Mouse (Mus musculus) ES-E14 (cell line): ENCODE data around the gene Il17f. TPM values are rescaled to one million over a fixed set of nuclear protein-coding genes. Genes with fewer than 3 reads are reported as not detected.

Source experiments
- DNase-seq: peaks from one replicate; pipeline ENCODE4 v3.0.0-alpha.2; 2013; ENCODE audit warnings: low read depth, low spot score
- H3K27ac ChIP-seq: 2 replicates; pipeline ENCODE4 v1.5.1; 2012; ENCODE audit warnings: low read depth, mild to moderate bottlenecking, low read length, moderate library complexity, mixed read lengths; ENCODE audit not compliant: poor library complexity, insufficient read depth, severe bottlenecking
- H3K36me3 ChIP-seq: 2 replicates; pipeline ENCODE4 v1.6.1; 2012; ENCODE audit warnings: mild to moderate bottlenecking, low read length, moderate library complexity, mixed read lengths; ENCODE audit not compliant: control insufficient read depth, poor library complexity, insufficient read depth, severe bottlenecking
- H3K4me1 ChIP-seq, 2 experiments: fragments of 150-350 bp in 1 of 2; sonication (generic) in 1 of 2; 2 replicates each; pipeline ENCODE4 v1.6.1; 2012; ENCODE audit warnings: low read length in 2 of 2, mild to moderate bottlenecking in 1 of 2, mixed read lengths in 1 of 2; ENCODE audit not compliant: control insufficient read depth in 2 of 2, insufficient read depth in 2 of 2, poor library complexity in 1 of 2
- H3K4me3 ChIP-seq, 2 experiments: fragments of 150-350 bp in 1 of 2; sonication (generic) in 1 of 2; 2 replicates each; pipeline ENCODE4 v1.5.1; 2012; ENCODE audit warnings: low read length in 2 of 2, low read depth in 1 of 2, mild to moderate bottlenecking in 1 of 2, mixed read lengths in 1 of 2; ENCODE audit not compliant: insufficient read depth in 1 of 2, poor library complexity in 1 of 2, severe bottlenecking in 1 of 2
- H3K9ac ChIP-seq: 2 replicates; pipeline ENCODE4 v1.6.1; 2012; ENCODE audit warnings: low read depth, mild to moderate bottlenecking, low read length, mixed read lengths; ENCODE audit not compliant: poor library complexity, insufficient read depth, severe bottlenecking
- H3K9me3 ChIP-seq: fragments of 150-350 bp; sonication (generic); 2 replicates; pipeline ENCODE4 v1.6.1; 2012; ENCODE audit warnings: low read depth, mild to moderate bottlenecking, low read length; ENCODE audit not compliant: control insufficient read depth, insufficient read depth
- CHD2 ChIP-seq: IDR thresholded peaks from 2 replicates; pipeline ENCODE4 v1.6.1; 2014; ENCODE audit warnings: mild to moderate bottlenecking, low read depth, low read length, inconsistent platforms
- HCFC1 ChIP-seq: IDR thresholded peaks from 2 replicates; pipeline ENCODE4 v1.6.1; 2012; ENCODE audit warnings: low read length, inconsistent platforms, borderline replicate concordance; ENCODE audit not compliant: insufficient read depth
- MAFK ChIP-seq: IDR thresholded peaks from 2 replicates; pipeline ENCODE4 v1.6.1; 2014; ENCODE audit warnings: mild to moderate bottlenecking, low read depth, low read length, inconsistent platforms; ENCODE audit not compliant: insufficient read depth
- ZC3H11A ChIP-seq: IDR thresholded peaks from 2 replicates; pipeline ENCODE4 v1.6.1; 2012; ENCODE audit warnings: low read depth, mild to moderate bottlenecking, inconsistent platforms, low read length, borderline replicate concordance
- ZNF384 ChIP-seq: IDR thresholded peaks from 2 replicates; pipeline ENCODE4 v1.6.1; 2012; ENCODE audit warnings: low read depth, low read length, inconsistent platforms
- in situ Hi-C, 2 experiments: fragments of 600-800 bp; cut with MboI; formaldehyde crosslinking; loops; one replicate each; pipeline ENCODE4 v1.15.1; 2025; ENCODE audit warnings: low sequenced_read_pairs in 2 of 2, inconsistent platforms in 1 of 2; ENCODE audit not compliant: unreplicated experiment in 2 of 2
- total RNA-seq: library from RNA; depleted of rRNA; stranded (reverse); fragments of 300-350 nt; gene quantifications from 2 replicates; pipeline ENCODE4 v1.2.3, GENCODE M21; 2012; rRNA removed

Gene Il17f
- total RNA-seq, 1 experiment: 0.58 TPM

- no peak for TF ChIP-seq CHD2
- TF ChIP-seq ZNF384: no peak
- no peak for TF ChIP-seq MAFK
- no peak for TF ChIP-seq HCFC1
- no peak for TF ChIP-seq ZC3H11A
- Histone ChIP-seq H3K9me3 (no peaks in the 10 kb centered on the region), H3K4me3 (no peak overlapping the region), H3K27ac (no peak overlapping the region), H3K4me1 (peaks cover 0 to 1% of the 10 kb centered on the region in 2 experiments; a peak in 1 of 4 replicates), H3K9ac (no peak overlapping the region), H3K36me3 (no peaks in the 10 kb centered on the region)
- DNase-seq: no peak
- in situ Hi-C loops: no loop called here
These were observed 36.0 kb downstream of the Il17f start for GRCm38 (mm10) chr1:20754439-20754838.

GRCm38 (mm10) chr1:20740496-20740998, 49.9 kb downstream of the Il17f start:
- Histone ChIP-seq H3K9me3 (no peaks in the 10 kb centered on the region), H3K27ac (no peak overlapping the region), H3K9ac (no peak overlapping the region), H3K4me1 (no peaks in the 10 kb centered on the region), H3K36me3 (no peaks in the 10 kb centered on the region), H3K4me3 (no peak overlapping the region)
- in situ Hi-C loops: no loop called here
- TF ChIP-seq CHD2 (no peak), ZC3H11A (no peak), ZNF384 (no peak), MAFK (no peak), HCFC1 (no peak)
- DNase-seq: no peak

GRCm38 (mm10) chr1:20738483-20738882, 51.9 kb downstream of the Il17f start:
- no peak for TF ChIP-seq ZNF384
- TF ChIP-seq HCFC1: no peak
- no peak for TF ChIP-seq ZC3H11A
- DNase-seq: no peak
- no peaks in the 10 kb centered on the region for H3K36me3 ChIP-seq
- H3K9me3 ChIP-seq: no peaks in the 10 kb centered on the region
- H3K27ac ChIP-seq: no peak overlapping the region
- no peak overlapping the region for H3K9ac ChIP-seq
- in situ Hi-C loops: no loop called here
- no peaks in the 10 kb centered on the region for H3K4me1 ChIP-seq
- H3K4me3 ChIP-seq: no peak overlapping the region

- in situ Hi-C loops: no loop called here
- H3K9ac ChIP-seq: no peak overlapping the region
- no peaks in the 10 kb centered on the region for H3K36me3 ChIP-seq
- TF ChIP-seq HCFC1 (no peak), MAFK (no peak), CHD2 (no peak), ZNF384 (no peak), ZC3H11A (no peak)
- no peak for DNase-seq
- H3K9me3 ChIP-seq: no peaks in the 10 kb centered on the region
- no peaks in the 10 kb centered on the region for H3K4me1 ChIP-seq
- H3K27ac ChIP-seq: no peak overlapping the region
- H3K4me3 ChIP-seq: no peak overlapping the region
These were observed 53.8 kb downstream of the Il17f start for GRCm38 (mm10) chr1:20736572-20736971.

- DNase-seq: no peak
These were observed 59.5 kb downstream of the Il17f start, which contains the start of gene Il17a for GRCm38 (mm10) chr1:20730903-20731302. Gene Il17a, plus strand, starts transcription at chr1:20730905.

More at GRCm38 (mm10) chr1:20730903-20731302, 59.5 kb downstream of the Il17f start, which contains the start of gene Il17a:
- Histone ChIP-seq H3K9ac (no peak within 1 kb of the TSS), H3K9me3 (no peaks in the 10 kb centered on the region), H3K36me3 (no peaks in the 10 kb centered on the region), H3K4me3 (no peak within 1 kb of the TSS), H3K27ac (no peak within 1 kb of the TSS), H3K4me1 (no peaks in the 10 kb centered on the region)
- TF ChIP-seq HCFC1: no peak
- no peak for TF ChIP-seq CHD2
- TF ChIP-seq ZNF384: no peak
- TF ChIP-seq ZC3H11A: no peak
- TF ChIP-seq MAFK: no peak
- in situ Hi-C loops: no loop called here

Other genes with a start within 250 kb of the Il17f start
- 2.0 and 4.3 TPM in 2 replicates for gene Pkhd1, start 172.6 kb downstream of the Il17f start, total RNA-seq
- gene Il17a, start 59.7 kb downstream of the Il17f start, total RNA-seq: not detected in 2 replicates
- 178 and 179 TPM in 2 replicates for gene Mcm3, start 29.7 kb upstream of the Il17f start, total RNA-seq
- gene Paqr8, start 100.0 kb upstream of the Il17f start, total RNA-seq: 1.7 and 3.2 TPM in 2 replicates
- gene Efhc1, start 161.0 kb upstream of the Il17f start, total RNA-seq: 1.7 and 1.8 TPM in 2 replicates